Mouse (Mus musculus) MN1 (cell line): ENCODE results near the gene Slc35f3.
"Not testable (repeated sequence)": the region's sequence is repeated elsewhere in the genome, so short reads cannot be mapped to it uniquely, and the experiment has no call there.

Experiments
- DNase-seq: peaks from one replicate; pipeline ENCODE4 v3.0.0-alpha.2; 2016; ENCODE audit warnings: low spot score

Gene Slc35f3

GRCm38 (mm10) chr8:126338864-126339263 lies 40.5 kb downstream of the Slc35f3 start:
- DNase-seq: no peak

DNA sequence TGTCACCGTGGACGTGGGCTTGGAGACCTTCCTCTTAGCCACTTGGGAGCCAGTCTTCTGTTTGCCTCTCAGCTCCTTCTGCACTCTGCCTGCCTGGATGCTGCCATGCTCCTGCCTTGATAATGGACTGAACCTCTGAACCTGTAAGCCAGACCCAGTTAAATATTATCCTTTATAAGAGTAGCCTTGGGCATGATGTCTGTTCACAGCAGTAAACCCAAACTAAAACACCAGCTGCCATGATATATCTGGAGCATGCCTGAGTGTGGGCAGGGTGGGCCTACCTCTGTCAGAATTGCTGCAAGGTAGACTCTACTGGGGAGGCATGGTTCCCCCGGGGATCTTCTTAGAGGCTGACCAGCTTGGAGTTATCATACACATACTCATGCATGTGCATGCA lies 41.0 kb downstream of the Slc35f3 start:
- DNase-seq: no peak

DNA sequence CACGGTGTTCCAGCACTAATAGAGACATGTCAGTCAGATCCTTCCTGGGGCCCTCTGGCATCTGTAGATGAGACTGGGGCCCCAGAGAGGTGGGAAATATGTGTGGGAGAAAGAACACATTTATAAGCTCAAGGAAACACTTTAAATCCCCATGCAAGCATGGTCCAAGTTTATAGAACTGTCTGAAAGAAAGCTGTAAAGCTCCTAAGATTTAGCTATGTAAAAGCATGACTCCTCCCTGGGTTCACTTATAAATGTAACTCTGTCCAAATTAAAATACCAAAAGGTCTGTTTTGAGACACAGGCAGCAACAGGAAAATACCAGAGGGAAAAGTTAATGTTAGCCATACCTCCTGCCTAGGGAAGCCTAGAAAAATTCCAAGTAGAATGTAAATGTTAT lies 42.8 kb downstream of the Slc35f3 start:
- no peak for DNase-seq

GRCm38 (mm10) chr8:126343427-126343826 lies 45.1 kb downstream of the Slc35f3 start:
- no peak for DNase-seq

- DNase-seq: no peak
Observed at GRCm38 (mm10) chr8:126345100-126345499, 46.7 kb downstream of the Slc35f3 start.

GRCm38 (mm10) chr8:126353259-126353658 lies 54.9 kb downstream of the Slc35f3 start:
- no peak for DNase-seq

GRCm38 (mm10) chr8:126357946-126358345 lies 59.6 kb downstream of the Slc35f3 start:
- no peak for DNase-seq

DNA sequence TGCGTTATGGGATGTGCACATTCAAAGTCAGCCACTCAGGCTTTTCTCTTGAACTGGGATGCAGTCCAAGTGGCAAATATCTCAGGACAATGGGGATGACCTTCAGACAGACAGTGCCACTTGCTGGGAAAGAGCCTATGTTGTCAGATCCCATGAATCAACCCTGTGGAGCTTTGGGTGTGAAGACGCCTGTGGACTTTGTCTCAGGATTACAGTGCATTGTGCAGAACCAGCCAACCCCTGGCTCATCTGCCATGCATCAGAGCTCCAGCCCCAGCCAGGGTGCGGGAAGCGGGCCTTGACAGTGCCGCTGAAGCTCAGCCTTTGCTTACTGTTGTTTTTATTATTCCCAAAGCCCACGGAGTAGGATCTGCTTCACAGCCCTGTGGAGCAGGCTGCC lies 60.9 kb downstream of the Slc35f3 start:
- DNase-seq: no peak

- no peak for DNase-seq
Observed at GRCm38 (mm10) chr8:126360106-126360505, 61.7 kb downstream of the Slc35f3 start.

DNA sequence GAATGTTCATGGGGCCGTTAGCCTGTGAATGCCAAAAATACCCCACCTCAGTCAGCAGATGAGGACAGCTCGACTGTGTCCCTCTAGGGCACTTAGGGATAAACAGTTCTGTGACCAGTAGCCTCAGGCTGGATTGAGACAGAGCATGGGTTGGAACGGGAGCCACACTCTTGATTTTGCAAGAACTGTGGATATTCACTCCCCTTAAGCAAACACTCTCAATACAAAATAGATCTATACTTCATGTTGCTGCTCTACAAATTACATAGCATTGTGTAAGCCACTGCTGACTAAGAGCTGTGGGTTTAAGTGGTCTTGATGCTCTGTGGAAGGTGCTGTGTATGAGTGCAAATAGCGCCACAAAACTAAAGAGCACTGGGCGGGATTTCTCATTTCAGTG lies 62.3 kb downstream of the Slc35f3 start:
- DNase-seq: no peak

DNA sequence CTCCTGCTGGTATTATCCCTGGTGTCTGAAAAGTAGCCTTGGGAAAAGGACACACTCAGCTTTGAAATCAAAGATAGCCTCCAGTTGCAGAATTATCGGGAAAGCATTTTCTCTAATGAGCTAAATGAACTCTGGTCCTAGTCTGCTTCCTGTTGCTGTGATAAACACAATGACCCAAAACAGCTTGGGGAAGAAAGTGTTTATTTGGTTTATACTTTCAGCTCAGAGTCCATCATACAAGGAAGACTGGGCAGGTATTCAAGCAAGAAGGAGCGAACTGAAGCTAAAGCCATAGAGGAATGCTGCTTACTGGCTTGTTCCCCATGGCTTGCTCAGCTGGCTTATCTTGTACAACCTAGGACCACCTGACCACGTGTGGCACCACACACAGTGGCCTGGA lies 67.9 kb downstream of the Slc35f3 start:
- no peak for DNase-seq

DNA sequence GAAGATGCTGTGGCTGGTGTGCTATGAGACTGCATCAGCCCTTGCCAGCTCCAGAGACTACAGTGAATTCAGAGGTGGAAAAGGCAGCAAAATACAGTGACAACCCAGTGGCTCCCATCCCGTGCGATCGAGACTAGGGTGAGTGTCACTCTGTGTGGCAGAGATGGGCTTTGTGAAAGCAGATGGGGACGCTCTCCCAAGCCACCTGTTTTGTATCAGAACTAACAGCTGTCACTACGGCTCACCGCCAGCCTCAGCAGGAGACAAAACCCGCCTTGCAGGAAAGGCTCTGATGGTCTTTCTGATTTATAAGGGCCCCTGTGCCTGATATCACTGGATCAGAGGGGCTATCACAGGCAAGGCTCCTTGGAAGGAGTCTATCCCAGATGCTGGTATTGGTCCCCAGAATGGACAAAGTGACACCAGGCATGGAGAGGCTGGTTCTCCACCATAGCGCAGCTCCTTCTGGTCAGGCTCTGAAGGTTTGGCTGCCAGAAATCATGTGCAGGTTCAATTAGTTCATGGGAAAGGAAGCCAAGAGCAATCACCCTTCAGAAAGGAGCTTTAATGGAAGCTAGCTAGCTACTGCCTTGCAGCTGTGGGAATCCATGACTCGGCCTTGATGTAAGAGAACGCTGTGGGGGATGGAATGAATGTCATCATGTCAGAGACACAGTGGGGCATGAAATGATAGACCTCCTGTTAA lies 70.1 kb downstream of the Slc35f3 start:
- DNase-seq: no peak

GRCm38 (mm10) chr8:126371871-126372270 lies 73.5 kb downstream of the Slc35f3 start:
- DNase-seq: no peak

DNA sequence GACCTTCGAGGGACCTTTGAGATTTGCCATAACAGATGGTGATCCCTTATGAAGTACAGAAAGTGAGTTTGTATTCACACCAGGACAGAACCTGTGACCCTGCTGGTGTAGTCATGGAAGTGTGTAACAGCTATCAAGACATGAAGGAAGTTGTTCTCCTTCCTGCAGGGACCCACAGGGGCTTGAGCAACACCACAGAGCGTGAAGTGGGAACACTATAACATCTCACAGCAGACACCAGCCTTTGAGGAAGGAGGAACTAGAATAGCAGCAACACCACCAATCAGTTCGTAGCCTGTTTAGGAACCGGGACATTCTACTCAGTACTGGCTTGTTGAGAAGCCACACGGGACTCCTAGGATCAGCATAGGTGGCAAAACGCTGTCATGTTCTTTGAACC lies 81.2 kb downstream of the Slc35f3 start:
- DNase-seq: no peak

DNA sequence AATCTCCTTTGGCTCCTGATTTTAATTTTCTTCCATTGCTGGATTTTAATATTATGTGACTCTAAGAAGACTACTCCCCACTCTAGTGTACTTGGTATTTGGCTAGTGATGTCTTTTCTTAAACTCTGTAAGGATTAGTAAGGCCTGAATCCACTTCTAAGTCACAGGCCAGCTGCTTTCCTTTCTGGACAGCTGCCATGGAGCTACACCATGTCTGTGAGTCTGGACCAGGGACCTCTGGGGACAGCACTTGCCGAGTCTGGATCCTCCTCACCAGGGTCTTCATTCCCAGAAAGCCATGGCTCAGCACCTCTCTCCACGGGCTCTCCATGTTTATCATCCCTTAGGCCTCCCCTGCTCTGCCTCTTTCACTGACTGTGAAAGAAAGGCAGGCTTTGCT lies 81.8 kb downstream of the Slc35f3 start:
- no peak for DNase-seq

DNA sequence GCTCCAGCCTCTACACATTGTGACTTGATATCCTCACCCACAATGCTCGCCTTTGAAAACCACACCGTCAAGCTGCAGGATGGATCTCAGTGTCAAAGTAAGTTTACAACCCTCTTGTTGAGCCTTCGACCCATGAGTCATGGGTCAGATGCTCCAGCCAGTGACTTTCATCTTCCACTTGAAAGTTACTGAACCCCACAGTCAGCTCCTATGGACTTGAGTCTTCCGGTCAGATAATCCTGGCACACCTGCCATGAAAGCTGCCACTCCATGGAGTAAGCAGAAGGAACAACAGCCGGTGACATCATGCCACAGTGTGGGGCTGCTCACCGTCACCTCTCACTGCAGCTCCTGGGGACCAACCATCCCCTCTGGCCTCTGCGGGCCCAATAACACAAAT lies 82.9 kb downstream of the Slc35f3 start:
- DNase-seq: no peak

DNA sequence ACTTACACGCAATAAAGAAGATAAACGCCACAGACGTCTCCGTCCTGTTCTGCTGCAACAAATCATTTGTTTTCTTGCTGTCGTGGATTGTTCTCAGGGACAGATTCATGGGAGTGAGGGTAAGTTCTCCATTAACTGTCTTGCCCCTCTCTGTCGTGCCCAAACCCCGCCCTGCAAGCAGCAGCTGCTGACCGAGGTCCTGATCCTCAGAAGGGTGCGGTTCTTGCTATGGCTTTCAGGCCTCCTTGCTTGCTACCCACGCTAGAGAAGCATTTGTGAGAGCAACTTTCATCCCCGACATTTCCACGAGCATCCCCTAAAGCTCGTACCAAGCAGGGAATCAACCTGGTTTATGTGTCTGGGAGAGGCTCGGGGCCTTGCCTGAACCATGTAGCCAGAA lies 83.9 kb downstream of the Slc35f3 start:
- no peak for DNase-seq

DNA sequence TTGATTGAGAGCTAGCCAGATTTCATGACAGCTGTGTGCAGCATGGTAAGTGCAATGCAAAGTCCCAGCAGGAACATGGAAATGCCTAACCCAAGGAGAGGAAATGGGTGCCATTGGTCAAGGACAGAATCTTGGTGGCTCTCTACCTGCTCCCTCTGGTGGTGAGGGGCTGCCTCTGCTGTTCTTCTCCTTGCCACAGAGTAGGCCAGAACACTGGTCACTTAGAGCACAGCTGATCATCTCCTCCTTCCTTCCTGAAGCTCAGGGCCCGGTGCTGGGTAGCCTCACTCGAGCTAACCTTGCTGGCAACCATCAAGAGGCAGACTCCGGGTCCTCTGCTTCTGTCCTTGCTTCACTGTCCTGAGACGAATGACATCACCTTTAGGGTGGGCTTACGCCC lies 84.4 kb downstream of the Slc35f3 start:
- peak; percentile 45 for DNase-seq

DNA sequence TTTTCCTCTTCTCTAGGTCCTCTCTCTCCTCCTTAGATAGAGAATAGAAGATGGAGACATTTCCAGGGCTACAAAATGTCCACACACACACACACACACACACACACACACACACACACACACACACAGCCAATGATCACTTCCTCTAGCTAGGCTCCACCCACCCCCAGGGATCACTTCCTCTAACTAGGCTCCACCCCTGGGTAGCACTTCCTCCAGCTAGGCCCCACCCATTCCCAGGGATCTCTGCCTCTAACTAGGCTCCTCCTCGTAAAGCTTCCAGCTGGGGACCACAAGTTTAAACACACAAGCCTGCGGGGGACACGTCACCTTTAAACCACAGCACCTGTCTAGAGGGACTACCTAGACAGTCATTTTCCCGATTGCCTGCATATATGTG lies 89.2 kb downstream of the Slc35f3 start:
- DNase-seq: no peak

GRCm38 (mm10) chr8:126391541-126391940 lies 93.2 kb downstream of the Slc35f3 start:
- DNase-seq: no peak

- DNase-seq: no peak
Observed at GRCm38 (mm10) chr8:126395386-126395785, 97.0 kb downstream of the Slc35f3 start.

DNA sequence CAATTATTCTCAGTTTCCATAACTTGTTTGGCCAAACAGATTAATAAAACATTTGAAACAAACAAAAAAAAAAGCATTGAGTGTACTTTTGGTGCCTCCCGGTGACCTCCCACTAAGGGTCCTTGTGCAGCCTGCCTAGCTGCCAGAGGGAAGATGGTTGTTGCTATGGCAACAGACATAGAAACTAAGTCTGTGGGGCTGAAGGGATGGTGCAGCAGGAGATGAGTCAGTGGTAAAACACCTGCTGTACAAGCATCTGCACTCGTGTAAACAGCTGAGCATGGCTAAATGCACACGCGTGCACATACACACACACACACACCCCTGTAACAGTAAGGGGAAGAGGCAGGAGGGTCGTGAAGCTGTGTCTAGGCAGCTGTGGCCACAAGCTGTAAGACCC lies 97.6 kb downstream of the Slc35f3 start:
- no peak for DNase-seq

DNA sequence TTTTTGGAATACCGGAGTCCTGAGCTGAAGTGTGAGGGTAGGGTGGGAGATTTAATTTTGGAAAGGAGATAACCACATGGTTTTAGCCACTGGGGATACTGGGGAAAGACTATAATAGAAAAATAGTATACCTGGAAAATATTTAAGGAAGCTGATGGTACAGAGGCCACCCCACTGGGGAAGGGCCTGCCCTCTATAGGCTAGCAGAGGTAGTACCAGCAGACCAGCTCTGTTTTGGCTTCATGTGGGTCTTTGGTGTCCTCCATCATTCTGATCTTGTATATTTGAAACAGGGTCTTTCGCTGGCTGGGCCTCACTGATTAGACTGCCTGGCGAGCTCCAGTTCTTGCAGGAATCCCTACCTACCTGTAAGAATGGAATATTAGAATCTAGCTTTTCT lies 100.0 kb downstream of the Slc35f3 start:
- DNase-seq: no peak

DNA sequence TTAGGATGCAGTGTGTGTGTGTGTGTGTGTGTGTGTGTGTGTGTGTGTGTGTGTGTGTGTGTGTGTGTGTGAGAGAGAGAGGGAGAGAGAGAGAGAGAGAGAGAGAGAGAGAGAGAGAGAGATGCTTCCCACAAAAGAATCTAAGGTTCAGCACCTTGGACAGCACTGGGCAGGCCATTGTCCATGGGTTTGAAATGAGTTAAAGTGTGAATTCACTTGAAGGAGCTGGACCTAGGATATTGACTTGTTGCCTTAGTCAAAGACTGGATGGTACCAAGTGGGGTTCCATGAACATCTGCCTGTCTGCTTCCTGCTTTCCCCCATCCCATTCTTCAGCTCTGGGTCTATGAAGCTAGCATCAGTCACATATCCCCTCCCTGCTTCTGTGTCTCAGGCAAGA lies 106.2 kb downstream of the Slc35f3 start:
- not testable (repeated sequence) for DNase-seq

- no peak for DNase-seq
Observed at GRCm38 (mm10) chr8:126405030-126405429, 106.7 kb downstream of the Slc35f3 start.
